Mouse (Mus musculus) heart, embryonic 13.5 days (tissue): ENCODE measurements around the gene Anks1b. TPM values are rescaled to one million over a fixed set of nuclear protein-coding genes. Genes with fewer than 3 reads are reported as not detected.

ENCODE experiments used
- ATAC-seq: fragments of 200-750 bp; cut with Nextera tagmentation; 2 replicates; pipeline ENCODE4 v1.8.0; 2017; ENCODE audit warnings: moderate TSS enrichment; ENCODE audit not compliant: insufficient number of reproducible peaks, low FRiP score, low TSS enrichment; ENCODE audit errors: extremely low read depth
- H3K27ac ChIP-seq: fragments of 300-500 bp; sonication (generic); replicated peaks from 2 replicates; pipeline ENCODE4 v1.5.1; 2015; ENCODE audit warnings: moderate library complexity, mild to moderate bottlenecking, inconsistent platforms
- H3K27me3 ChIP-seq: fragments of 300-500 bp; sonication (generic); replicated peaks from 2 replicates; pipeline ENCODE4 v1.6.1; 2015; ENCODE audit warnings: mild to moderate bottlenecking, inconsistent platforms
- H3K36me3 ChIP-seq: fragments of 300-500 bp; sonication (generic); 2 replicates; pipeline ENCODE4 v1.6.1; 2015; ENCODE audit warnings: mild to moderate bottlenecking, inconsistent platforms
- H3K4me1 ChIP-seq: fragments of 300-500 bp; sonication (generic); 2 replicates; pipeline ENCODE4 v1.6.1; 2015; ENCODE audit warnings: inconsistent platforms
- H3K4me2 ChIP-seq: fragments of 300-500 bp; sonication (generic); 2 replicates; pipeline ENCODE4 v1.6.1; 2015; ENCODE audit warnings: inconsistent platforms, mild to moderate bottlenecking, moderate library complexity
- H3K4me3 ChIP-seq: fragments of 300-500 bp; sonication (generic); 2 replicates; pipeline ENCODE4 v1.5.1; 2015; ENCODE audit warnings: moderate library complexity, mild to moderate bottlenecking, inconsistent platforms
- H3K9ac ChIP-seq: fragments of 300-500 bp; sonication (generic); 2 replicates; pipeline ENCODE4 v1.6.1; 2015; ENCODE audit warnings: inconsistent platforms, mild to moderate bottlenecking, moderate library complexity
- H3K9me3 ChIP-seq: fragments of 300-500 bp; sonication (generic); 2 replicates; pipeline ENCODE4 v1.6.1; 2016; ENCODE audit warnings: inconsistent platforms
- WGBS: fragments of 180-500 bp; shearing (Covaris S2); methylation state at CpG from one replicate; pipeline ENCODE4 v1.1.7; 2015; ENCODE audit warnings: mixed read lengths; 5-methylcytosine and 5-hydroxymethylcytosine counted together
- polyA plus RNA-seq: library from polyadenylated mRNA; unstranded; fragments of >200 nt; fragmentation: Nextera tagmentation; extraction: Ambion mirVana; gene quantifications from 2 replicates; pipeline ENCODE4 v1.2.1, GENCODE M21; 2015

Gene Anks1b
- polyA plus RNA-seq, 1 experiment from 2014 or later: 0.64 TPM

- no peak overlapping the region for H3K9ac ChIP-seq
- ATAC-seq: no peak
- no peak overlapping the region for H3K27ac ChIP-seq
- H3K4me1 ChIP-seq: no peaks in the 10 kb centered on the region
- no peaks in the 10 kb centered on the region for H3K27me3 ChIP-seq
- no peak overlapping the region for H3K4me2 ChIP-seq
- H3K36me3 ChIP-seq: no peaks in the 10 kb centered on the region
- 85% methylated on average over 9 of the region's 9 CpGs for WGBS
- H3K9me3 ChIP-seq: no peaks in the 10 kb centered on the region
- H3K4me3 ChIP-seq: no peak overlapping the region
Measured at GRCm38 (mm10) chr10:90077930-90078329, 204.6 kb downstream of the Anks1b start.

- Histone ChIP-seq H3K36me3 (no peaks in the 10 kb centered on the region), H3K27ac (no peak overlapping the region), H3K4me3 (no peak overlapping the region), H3K9me3 (no peaks in the 10 kb centered on the region), H3K27me3 (no peaks in the 10 kb centered on the region), H3K4me1 (no peaks in the 10 kb centered on the region), H3K9ac (no peak overlapping the region), H3K4me2 (no peak overlapping the region)
- WGBS: 41% methylated on average over 3 of the region's 3 CpGs
- no peak for ATAC-seq
Measured at GRCm38 (mm10) chr10:90081151-90081550, 207.8 kb downstream of the Anks1b start.

GRCm38 (mm10) chr10:90081630-90082029 is 208.3 kb downstream of the Anks1b start:
- no peak for ATAC-seq
- WGBS: 18% methylated on average over 7 of the region's 7 CpGs

GRCm38 (mm10) chr10:90093877-90094276 is 220.6 kb downstream of the Anks1b start:
- no peak for ATAC-seq
- 82% methylated on average over 6 of the region's 6 CpGs for WGBS
- no peaks in the 10 kb centered on the region for H3K36me3 ChIP-seq

More at GRCm38 (mm10) chr10:90081630-90082029, 208.3 kb downstream of the Anks1b start:
- no peak overlapping the region for H3K4me3 ChIP-seq
- no peaks in the 10 kb centered on the region for H3K36me3 ChIP-seq
- H3K27me3 ChIP-seq: no peaks in the 10 kb centered on the region
- H3K27ac ChIP-seq: no peak overlapping the region
- H3K4me1 ChIP-seq: no peaks in the 10 kb centered on the region
- no peak overlapping the region for H3K4me2 ChIP-seq
- H3K9me3 ChIP-seq: no peaks in the 10 kb centered on the region
- H3K9ac ChIP-seq: no peak overlapping the region

DNA sequence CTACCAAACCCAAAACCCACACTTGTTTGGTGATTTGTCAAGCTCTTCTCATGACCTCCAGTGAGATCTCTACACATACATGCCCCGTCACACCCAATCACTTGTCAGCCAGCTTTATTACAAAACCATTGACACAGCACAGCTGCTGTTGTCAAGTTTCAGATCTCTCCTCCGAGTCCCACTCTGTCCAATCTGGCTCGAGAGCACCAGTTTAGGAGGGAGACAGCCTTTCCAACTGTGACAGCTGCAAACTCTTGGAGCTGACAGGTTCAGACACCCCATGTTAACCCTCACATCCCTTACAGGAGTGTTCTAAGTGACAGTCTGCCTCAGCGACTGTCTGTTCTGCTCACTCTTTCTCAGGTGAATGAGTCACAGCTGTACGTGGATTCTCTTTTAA is 239.4 kb downstream of the Anks1b start:
- no peak overlapping the region for H3K4me2 ChIP-seq
- no peak for ATAC-seq

More at GRCm38 (mm10) chr10:90093877-90094276, 220.6 kb downstream of the Anks1b start:
- Histone ChIP-seq H3K9ac (no peak overlapping the region), H3K4me3 (no peak overlapping the region), H3K27ac (no peak overlapping the region), H3K9me3 (no peaks in the 10 kb centered on the region), H3K4me2 (no peak overlapping the region), H3K27me3 (no peaks in the 10 kb centered on the region), H3K4me1 (no peaks in the 10 kb centered on the region)

GRCm38 (mm10) chr10:90116867-90117266 is 243.6 kb downstream of the Anks1b start:
- WGBS: 61% methylated on average over 3 of the region's 3 CpGs
- no peak overlapping the region for H3K27ac ChIP-seq
- H3K4me1 ChIP-seq: no peaks in the 10 kb centered on the region
- no peak overlapping the region for H3K4me3 ChIP-seq
- H3K9ac ChIP-seq: no peak overlapping the region
- ATAC-seq: no peak
- H3K9me3 ChIP-seq: no peaks in the 10 kb centered on the region
- no peak overlapping the region for H3K4me2 ChIP-seq
- H3K27me3 ChIP-seq: no peaks in the 10 kb centered on the region
- H3K36me3 ChIP-seq: no peaks in the 10 kb centered on the region

More for the DNA sequence above, 239.4 kb downstream of the Anks1b start:
- Histone ChIP-seq H3K27ac (no peak overlapping the region), H3K4me3 (no peak overlapping the region), H3K4me1 (no peaks in the 10 kb centered on the region), H3K27me3 (no peaks in the 10 kb centered on the region), H3K9ac (no peak overlapping the region), H3K9me3 (no peaks in the 10 kb centered on the region), H3K36me3 (no peaks in the 10 kb centered on the region)
- 44% methylated on average over 5 of the region's 5 CpGs for WGBS

DNA sequence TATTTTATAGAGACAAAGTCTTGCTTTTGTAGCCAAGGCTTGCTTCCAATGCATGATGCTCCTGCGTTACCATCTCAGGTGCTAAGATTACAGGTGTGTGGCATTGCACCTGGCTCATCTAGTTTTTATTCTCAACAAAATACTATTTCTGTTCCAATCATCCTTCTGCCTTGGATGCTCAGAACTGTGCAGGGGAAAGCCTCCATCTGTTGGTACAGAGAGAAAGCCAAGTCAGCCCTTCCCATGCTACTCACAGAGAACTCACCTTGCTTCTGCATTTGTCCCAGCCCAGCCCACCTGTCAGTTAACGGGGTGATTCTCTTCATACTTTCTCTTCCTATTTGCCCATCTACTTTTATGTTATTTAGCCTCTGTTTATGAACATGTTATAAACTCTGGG is 244.5 kb downstream of the Anks1b start:
- Histone ChIP-seq H3K9ac (no peak overlapping the region), H3K27ac (no peak overlapping the region), H3K4me2 (no peak overlapping the region), H3K27me3 (no peaks in the 10 kb centered on the region), H3K4me3 (no peak overlapping the region), H3K4me1 (no peaks in the 10 kb centered on the region), H3K9me3 (no peaks in the 10 kb centered on the region), H3K36me3 (no peaks in the 10 kb centered on the region)
- ATAC-seq: no peak
- 65% methylated on average over 2 of the region's 2 CpGs for WGBS

GRCm38 (mm10) chr10:90137538-90137937 is 264.2 kb downstream of the Anks1b start:
- Histone ChIP-seq H3K27ac (no peak overlapping the region), H3K9ac (no peak overlapping the region), H3K9me3 (peaks cover 4% of the 10 kb centered on the region; the same call in 1 of the 2 replicates), H3K4me1 (no peaks in the 10 kb centered on the region), H3K36me3 (no peaks in the 10 kb centered on the region), H3K4me2 (no peak overlapping the region), H3K4me3 (no peak overlapping the region), H3K27me3 (no peaks in the 10 kb centered on the region)
- ATAC-seq: no peak

- no peak for ATAC-seq
- Histone ChIP-seq H3K9ac (no peak overlapping the region), H3K4me1 (no peaks in the 10 kb centered on the region), H3K4me3 (no peak overlapping the region), H3K27ac (no peak overlapping the region), H3K36me3 (no peaks in the 10 kb centered on the region), H3K4me2 (no peak overlapping the region), H3K27me3 (no peaks in the 10 kb centered on the region), H3K9me3 (no peaks in the 10 kb centered on the region)
Measured at GRCm38 (mm10) chr10:90140947-90141346, 267.6 kb downstream of the Anks1b start.

GRCm38 (mm10) chr10:90144444-90144843 is 271.1 kb downstream of the Anks1b start:
- H3K4me3 ChIP-seq: no peak overlapping the region
- 78% methylated on average over 1 of the region's 1 CpGs for WGBS
- H3K27me3 ChIP-seq: no peaks in the 10 kb centered on the region
- no peak overlapping the region for H3K4me2 ChIP-seq
- H3K9me3 ChIP-seq: 0 out of 2 replicates have a peak, but pooled peaks cover 6% of the 10 kb centered on the region
- H3K27ac ChIP-seq: no peak overlapping the region
- no peak overlapping the region for H3K9ac ChIP-seq
- H3K36me3 ChIP-seq: no peaks in the 10 kb centered on the region
- no peak for ATAC-seq
- no peaks in the 10 kb centered on the region for H3K4me1 ChIP-seq

DNA sequence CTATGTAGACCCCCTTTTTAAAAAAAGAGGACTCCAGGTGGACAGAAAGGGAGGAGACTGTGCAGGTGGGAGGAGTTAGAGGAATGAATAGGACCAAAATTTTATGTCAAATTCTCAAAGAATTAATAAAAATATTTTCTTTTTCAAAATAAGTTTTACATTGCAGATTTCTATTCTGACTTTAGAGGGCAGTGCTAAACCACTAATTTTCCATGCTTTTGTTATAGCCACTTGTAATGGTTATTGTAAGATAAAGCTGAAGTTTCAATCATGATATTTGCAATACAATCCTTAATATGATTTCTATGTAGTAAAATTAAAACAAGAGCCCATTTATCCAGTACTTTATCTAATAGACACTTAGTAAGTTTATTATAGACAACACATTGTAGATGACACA is 278.2 kb downstream of the Anks1b start:
- Histone ChIP-seq H3K27ac (no peak overlapping the region), H3K4me2 (no peak overlapping the region), H3K9ac (no peak overlapping the region), H3K4me3 (no peak overlapping the region), H3K9me3 (0 out of 2 replicates have a peak, but pooled peaks cover 6% of the 10 kb centered on the region), H3K36me3 (no peaks in the 10 kb centered on the region), H3K4me1 (no peaks in the 10 kb centered on the region), H3K27me3 (no peaks in the 10 kb centered on the region)
- ATAC-seq: no peak

DNA sequence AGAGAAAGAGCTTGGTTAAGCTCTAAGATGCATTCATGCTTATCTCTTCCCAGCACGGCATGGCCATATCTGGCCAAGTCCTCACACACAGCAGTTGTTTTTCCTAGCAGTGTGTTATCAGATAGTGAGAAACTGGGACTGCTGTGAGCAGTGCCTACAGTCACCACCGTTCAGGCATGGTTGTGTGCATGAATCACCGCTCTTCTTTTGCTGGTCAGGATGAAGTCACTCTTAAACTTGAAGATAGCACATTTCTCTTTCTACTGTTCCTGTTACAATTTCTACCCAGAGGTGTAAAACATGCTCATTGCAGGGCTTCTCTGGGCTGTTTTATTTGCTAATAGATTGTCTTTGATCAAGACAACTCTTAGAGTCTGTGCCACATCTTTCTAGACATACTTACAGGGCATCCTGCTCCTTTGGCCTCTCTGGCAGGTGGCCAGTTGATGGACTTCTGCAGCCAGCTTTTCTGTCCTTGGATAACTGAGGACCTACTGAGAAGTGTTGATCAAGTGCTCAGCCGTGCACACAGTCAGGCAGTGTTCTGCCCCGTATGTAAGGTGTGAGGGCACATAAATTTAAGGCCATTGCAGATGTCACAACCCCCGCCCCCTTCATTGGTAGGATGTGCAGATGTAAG is 296.8 kb downstream of the Anks1b start:
- H3K9ac ChIP-seq: no peak overlapping the region
- no peaks in the 10 kb centered on the region for H3K27me3 ChIP-seq
- no peak for ATAC-seq
- no peak overlapping the region for H3K4me3 ChIP-seq
- H3K4me2 ChIP-seq: no peak overlapping the region
- no peaks in the 10 kb centered on the region for H3K36me3 ChIP-seq
- no peaks in the 10 kb centered on the region for H3K9me3 ChIP-seq
- no peaks in the 10 kb centered on the region; the same call in 1 of the 2 replicates for H3K4me1 ChIP-seq
- 41% methylated on average over 6 of the region's 6 CpGs for WGBS
- no peak overlapping the region for H3K27ac ChIP-seq
